Mouse (Mus musculus) kidney, postnatal 25 days (tissue): ENCODE data around the gene Dlgap5.
"Not testable (repeated sequence)": the region's sequence is repeated elsewhere in the genome, so short reads cannot be mapped to it uniquely, and the experiment has no call there.

ENCODE experiments used
- DNase-seq, 2 experiments: peaks; one replicate each; pipeline ENCODE4 v3.0.0; 2021; ENCODE audit warnings: mixed read lengths in 2 of 2

Dlgap5 gene

DNA sequence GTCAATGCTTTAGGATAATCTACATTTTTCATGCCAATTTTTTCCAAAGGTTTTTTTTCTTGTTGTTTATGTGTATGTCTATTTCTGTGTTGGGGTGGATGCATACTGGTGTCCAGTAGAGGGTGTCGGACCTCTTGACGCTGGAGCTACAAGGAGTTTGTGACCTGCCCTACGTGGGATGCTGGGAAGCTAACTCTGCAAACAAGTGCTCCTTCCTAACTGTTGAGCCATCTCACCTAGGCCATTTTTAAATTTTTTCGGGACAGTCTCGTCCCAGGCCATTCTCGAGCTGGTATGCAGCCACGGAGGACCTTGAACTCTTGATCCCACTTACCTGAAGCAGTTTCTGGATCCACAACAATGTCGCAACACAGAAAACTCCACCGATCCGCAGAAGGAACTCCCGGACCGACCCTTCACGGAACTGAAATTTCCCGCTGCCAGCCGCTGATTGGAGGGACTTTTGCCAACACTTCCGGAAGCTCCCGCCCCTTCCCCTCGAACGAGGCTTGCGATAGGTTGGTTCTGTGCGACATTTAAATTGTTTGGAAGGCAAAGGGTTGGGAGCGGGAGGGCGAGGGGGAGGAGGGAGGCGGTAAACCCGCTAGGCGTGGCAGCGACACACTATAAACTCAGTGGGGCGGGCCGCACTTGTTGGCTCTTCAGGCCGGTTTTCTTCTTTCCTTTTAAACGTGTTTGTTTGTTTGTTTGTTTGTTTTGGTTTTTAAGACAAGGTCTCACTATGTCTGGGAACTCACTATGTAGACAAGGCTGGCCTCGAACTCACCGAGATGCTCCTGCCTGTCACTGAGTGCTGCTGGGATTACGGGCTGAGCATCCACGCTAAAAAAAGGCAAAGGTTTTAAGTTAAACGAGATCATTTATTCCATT is at the start of gene Dlgap5:
Gene Dlgap5 (minus strand): TSS at position 633 of the 891 bp plus-strand sequence.
- peak; percentile 93 to 95 for DNase-seq

DNA sequence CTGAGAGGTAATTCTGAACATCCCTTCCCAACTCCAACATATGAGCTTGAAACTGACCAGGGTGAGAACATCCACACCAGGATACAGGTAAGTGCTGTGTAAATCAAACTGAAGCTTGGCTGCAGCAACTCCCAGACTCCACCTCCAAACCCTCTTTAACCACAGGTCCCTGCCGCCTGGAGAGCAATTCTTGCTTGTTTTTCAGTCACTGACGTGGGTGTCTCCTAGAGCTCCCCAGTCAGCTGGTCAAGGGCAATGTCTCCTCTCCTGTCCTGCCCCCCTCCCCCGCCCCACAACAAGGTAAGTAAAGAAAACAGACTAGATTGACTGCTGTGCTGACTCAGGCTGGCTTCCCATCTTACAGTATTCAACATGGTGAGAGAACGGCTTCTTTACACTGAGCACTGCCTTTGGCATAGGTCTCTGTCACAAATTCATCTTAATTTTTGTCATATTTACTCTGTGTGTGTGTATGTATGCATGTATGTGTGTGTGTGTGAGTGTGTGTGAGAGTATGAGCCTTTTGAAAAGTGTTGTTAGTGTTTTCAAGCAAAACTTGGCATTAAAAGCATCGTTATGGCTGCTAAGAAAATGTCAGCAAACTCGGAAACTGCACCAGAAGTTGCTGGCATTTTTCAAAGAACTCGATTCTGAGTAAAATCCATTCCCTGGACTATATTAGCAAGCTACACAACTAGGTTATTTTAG is 47.4 kb upstream of the Dlgap5 start:
- DNase-seq, result no peak

DNA sequence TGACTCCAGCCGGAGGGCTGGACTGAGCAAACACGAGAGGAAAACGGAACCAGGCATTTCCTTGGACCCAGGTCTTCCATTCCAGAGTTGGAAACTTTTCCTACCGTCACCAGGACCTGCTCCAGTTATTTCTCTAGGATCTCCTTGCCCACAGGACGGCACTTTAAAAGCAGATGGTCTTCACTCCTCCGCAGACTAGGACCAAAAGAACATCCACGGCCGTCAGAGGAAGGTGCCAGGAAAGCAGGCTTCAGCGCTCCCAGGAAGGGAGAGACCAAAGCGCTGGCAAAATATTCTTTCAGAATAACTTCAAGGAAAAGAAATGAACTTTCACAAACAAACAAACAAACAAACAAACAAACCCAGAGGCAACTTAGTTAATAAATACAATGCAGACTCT is 46.2 kb upstream of the Dlgap5 start:
- no peak for DNase-seq

DNA sequence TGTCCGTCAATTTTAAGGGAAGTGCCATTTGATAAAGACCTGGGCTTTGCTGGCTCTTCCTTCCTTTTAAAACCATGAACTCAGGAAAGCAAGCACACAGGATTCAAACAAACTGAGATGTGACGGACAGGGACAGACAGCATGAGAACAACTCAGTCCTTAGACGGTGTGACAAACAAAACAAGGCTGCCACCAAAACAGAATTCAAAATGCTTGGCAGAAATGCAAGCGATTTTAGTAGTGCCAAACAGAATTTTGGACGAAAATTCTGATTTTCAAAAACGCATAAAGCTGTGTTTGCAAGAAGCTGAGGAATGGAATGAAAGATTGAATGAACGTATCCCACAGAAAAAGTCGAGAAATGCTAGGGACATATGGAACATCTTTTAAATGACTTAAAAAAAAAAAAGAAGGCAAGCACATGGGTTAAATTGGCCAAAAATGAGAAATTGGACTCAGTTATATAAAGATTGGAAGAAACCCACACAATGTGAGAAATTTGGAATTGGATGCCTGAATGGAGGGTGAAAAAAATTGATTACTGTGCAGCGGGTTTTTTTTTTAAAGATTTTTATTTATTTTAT is 44.8 kb upstream of the Dlgap5 start:
- no peak for DNase-seq

DNA sequence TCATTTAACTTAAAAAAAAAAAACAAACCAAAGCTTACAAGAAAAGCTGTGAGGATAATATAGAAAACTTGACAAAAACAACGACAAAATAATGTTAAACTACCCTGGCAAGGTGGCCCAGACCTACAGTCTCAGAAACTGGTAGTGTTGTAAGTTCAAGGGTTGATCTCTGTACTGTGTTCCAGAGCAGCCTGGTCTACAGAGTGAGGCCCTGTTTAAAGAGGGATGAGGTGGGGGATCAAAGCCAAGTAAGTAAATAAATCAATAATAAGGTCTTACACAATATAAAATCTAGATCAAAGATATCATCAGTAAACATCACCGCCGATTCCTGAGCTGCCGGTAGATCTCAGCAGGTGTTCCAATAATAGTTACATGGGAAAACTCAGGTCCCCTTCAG is 44.2 kb upstream of the Dlgap5 start:
- DNase-seq, result no peak

DNA sequence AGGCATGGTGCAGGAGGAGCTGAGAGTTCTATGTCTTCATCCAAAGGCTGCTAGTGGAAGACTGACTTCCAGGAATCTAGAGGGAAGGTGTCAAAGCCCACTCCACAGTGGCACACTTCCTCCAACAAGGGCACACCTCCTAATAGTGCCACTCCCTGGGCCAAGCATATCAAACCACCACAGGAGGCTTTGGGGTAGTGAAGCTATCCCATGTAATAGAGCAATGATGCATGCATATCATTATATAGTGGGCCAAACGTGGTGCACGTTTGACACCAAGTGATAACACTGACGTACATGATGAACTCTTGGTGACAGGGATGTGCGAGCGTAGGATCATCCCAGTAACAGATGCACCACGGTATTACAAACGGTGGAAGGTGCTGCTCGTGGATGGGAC is 43.8 kb upstream of the Dlgap5 start:
- DNase-seq, result no peak

DNA sequence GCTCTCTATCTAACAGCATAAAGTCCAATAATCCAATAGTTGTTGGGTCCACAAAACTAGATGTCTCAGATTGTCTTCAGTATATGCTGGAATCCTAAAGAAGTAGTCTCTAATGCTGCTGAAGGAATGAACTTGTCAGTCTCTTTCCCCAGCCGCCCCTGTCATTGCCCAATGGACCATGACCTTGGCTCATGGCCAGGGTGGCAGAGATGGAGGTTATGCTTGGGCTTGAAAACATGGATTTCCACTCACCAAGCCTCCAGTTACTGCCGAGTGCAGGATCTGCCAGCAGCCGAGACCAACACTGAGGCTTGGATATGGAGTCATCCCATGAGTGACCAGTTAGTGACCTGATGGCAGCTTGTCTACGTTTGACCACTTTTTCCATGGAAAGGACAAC is 41.3 kb upstream of the Dlgap5 start:
- peak; percentile 64 to 65 for DNase-seq

DNA sequence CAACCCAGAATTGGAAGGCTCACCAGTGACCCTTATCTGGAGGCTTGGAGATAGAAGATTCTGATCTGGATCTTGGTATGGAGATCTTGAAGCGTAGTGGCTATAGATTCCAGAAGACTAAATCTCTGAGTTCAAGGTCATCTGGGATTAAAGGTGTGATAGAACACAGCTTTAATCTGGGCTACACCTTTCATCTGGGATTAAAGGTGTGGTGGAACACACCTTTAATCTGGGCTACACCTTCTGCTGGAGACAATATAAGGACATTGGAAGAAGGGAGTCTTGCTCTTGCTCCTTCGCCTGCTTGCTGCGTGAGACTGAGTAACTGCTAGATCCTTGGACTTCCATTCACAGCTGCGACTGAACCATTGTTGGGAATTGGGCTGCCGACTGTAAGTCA is 31.9 kb upstream of the Dlgap5 start, which contains the start of gene Fbxo34:
Gene Fbxo34 (plus strand): TSS at position 301 of the 400 bp plus-strand sequence.
- not testable (repeated sequence) for DNase-seq

DNA sequence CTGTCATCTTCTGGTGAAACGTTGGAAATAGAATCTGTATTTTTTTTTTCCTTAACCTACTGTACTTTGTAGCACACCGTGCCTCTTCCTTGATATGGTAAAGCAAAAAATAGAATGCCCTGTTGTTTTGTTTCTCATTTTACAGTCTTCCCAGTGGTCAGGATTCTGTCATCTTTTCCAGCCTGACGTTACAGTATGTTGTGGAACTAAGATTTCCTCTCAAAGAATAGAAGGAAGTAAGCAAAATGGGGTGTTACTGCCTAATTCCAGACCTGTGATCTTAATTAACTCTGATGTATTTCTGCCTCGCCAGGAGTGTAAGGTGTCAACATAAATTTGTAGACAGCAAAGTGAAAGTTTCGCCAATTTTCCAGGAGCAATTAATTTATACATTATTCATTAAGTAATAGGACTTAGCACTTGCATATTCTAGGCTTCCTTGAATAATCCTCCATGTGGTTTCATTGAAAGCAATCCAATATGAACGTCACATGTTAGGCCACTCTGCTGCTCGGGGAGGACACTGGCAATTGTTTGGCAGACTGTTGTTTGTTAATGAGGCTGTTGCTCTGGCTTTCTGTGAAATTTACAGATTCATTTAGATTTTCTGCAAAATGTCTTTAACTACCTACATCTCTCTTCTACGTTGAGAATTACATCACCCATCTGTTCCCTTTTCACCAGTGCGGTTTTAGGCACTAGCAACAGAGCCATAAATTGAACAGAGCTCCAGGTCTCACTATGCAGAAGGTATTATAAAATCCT is 27.3 kb upstream of the Dlgap5 start:
- no peak for DNase-seq

DNA sequence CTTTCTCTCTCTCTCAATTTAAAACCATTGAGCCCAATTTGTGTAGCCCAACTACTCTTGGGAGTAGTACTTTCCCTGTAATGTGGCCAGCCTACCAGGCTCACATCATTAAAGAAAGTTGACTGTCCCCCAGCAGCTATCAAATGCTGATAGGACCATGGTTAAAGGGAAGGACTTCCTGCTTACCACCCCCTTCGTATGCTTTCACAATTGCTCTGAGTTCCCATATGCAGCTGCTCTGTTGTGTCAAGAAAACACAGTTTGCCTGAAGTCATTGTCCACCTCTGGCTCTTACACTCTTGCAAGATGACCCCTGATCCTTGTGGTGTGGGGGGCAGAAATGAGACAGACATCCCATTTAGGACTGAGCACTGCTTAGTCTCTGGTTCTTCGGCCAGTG is 26.7 kb upstream of the Dlgap5 start:
- DNase-seq, result no peak

DNA sequence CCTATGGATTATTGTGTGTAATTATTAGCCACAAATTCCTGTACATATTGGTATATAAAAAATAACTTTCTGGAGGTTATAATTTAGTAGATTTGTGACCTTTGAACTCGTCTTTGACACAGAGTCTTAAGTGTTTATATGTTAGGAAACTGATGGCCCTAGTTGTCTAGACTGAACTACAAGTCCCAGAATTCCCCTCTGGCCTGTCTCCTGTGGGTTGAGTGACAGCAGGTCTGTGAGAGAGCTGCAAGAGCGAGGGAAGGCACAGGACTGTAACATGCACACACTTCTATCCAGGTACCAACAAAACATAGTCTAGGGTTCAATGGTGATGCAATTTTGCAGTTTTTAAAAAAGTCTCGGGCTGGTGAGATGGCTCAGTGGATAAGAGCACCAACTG is 20.7 kb upstream of the Dlgap5 start:
- DNase-seq, result no peak

DNA sequence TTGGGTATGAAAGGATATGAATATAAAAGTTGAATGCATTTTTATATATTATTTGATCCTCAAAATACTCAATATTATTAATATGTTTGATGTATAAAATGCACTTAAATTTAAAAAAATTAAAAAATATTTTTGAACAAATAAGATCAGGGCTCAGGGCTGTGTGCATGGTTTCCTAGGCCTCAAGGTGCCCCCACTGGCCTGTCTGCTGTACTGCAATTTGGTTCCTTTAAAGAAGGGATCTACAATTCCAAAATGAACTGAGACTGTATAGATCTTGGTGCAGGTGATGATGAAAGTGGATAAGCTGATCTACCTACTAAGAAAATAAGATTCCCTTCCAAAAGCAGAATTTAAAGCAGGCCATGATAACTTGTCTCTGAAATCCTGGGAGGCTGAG is 14.8 kb upstream of the Dlgap5 start:
- DNase-seq, result peak in 1 of 2 experiments; percentile 14

DNA sequence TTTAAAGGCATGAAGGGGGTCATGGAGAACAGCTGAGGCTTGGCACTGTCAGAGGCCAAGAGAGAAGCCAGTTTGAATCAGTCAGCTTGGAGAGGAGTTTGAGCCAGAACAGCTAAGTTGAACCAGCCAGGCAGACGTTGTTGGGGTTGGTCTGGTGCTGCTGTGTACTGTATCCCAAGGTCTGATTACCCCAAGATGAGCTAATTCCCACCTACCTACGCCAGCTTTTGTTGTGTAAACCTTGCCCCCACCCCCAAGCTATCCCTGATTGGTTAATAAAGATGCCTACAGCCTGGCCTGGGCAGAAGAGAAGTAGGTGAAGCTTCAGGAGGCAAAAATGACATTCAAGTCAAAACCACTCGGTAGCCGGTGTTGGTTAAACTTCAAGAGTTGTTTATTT is 4.3 kb upstream of the Dlgap5 start:
- no peak for DNase-seq

DNA sequence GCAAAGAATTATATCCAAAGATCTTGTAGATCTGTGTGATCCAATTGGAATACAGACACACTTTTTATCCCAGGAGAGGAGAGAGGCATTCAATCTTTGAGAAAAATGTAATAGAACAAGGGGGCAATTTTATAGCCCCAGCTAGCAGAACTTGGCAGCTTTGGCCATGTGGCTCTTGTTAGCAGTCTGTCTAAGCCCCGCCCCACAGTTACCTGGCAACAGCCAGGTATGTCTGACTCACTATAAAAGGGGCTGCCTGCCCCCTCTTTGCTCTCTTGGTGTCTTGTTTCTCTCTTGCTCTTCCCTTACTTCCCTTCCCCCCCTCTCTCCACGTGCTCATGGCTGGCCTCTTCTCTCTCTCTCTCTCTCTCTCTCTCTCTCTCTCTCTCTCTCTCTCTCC is 3.4 kb upstream of the Dlgap5 start:
- DNase-seq, result no peak

DNA sequence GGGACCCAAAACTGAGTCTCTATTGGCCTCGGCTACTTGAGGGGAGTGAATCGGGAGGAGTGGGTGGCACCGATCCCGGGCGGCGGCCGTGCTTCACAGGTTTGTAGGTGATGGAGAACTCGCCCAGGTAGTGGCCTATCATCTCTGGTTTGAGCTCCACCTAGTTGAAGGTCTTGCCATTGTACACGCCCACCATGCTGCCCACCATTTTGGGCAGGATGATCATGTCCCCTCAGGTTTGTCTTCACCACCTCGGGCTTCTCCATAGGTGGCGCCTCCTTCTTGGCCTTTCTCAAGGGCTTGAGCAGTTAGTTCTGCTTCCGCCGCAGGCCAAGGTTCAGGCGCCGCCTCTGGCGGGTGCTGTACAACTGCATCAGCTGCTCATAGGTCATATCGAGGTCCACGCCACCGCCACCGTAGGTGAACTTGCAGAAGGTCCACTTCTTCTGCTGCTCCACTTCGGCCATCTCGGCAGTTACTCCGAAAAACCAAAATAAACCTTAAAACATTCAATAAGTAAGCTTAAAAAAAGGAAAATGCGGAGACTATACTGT is 1.6 kb upstream of the Dlgap5 start:
- no peak for DNase-seq

DNA sequence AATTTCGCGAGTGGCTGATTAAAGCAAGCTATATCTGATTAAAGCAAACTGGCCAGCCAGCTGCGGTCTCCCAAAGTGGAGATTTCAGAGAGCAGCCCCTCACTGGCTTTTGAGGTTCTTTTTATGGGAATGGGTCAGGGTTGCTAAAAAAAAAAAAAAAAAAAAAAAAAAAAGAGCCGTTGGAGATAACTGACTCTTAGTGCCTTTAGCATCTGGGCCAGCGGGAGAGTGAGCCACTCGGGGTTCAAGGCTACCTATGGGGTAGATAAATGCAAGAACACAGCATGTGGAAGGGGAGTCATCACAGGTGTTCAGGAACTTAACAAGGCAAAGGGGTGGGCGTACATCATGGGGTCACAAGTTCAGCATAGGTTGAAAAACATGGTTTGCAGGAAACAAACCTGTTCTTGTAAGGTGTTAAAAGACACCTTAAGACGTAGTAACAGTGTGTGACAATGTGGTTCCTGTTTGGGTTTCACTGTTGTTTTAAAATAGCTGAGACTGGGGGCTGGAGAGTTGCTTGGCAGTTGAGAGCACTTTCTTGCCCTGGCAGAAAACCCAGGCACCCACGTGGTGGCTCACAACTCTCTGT is 923 bp upstream of the Dlgap5 start:
- DNase-seq, result no peak

DNA sequence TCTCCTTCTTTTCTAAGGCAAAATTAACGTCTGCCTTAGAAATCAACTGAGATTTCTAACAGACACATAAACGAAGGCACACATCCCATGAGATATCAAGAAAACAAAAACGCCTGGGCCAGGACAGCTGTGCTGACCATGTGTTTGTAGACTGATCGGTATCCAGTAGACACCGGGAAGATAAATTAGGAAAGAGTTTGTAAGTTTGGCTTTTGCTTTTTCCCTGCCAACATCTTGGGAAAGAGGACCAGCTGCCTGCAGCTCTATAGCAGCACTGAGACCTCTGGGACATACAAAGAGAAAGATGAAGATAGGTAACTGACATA is 422 bp upstream of the Dlgap5 start:
- DNase-seq, result no peak

DNA sequence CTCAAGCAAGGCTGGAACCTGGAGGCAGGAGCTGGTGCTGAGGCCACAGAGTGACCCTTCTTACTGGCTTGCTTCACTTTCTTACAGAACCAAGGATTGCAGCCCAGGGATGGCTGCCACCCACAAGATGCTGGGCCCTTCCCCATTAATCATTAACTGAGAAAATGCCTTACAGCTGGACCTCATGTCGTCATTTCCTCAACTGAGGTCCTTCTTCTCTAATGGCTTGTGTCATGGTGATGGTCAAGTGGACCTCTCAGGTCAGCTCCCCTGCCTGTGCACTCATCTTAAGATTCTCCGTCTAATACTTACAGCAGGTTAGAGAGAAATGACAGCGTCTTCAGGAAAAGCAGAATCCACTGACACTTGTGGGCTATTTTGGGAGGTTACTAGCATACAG is 861 bp downstream of the Dlgap5 start:
- no peak for DNase-seq

DNA sequence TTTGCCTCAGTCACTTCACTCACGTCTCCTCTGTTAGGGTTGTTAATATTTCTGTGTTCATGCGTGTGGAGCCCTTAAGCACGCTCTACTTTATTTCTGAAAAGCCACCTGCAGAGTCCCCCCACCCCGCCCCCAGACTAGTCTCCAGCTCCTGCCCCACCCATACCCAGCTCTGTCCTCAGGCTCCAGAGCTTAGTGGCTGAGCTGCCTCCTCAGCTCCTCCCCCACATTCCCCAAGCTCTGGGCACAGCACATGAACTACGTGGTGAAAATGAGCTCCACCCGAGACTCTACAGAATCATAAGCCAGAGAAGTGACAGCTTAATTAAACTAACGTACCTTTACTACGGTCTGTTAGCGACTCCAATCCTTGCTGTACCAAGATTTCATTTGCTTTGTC is 12.2 kb downstream of the Dlgap5 start:
- no peak for DNase-seq

DNA sequence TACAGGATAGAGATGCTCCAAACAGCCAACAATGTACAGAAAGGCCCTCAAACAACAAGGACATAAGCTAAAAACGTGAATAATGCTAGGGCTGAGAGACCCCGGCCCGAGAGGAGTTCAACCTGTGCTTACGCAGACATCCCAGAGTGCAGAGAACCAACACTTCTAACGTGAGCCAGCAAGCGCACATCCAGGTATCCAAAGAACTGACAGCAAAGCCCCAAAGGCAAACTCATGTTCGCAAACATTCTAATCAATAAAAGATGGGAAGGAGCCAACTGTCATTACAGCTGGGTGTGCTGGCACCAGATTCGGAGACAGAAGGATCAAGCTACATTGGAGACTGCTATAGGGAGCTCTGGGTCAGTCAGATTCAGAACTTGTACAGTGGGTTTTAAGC is 15.5 kb downstream of the Dlgap5 start:
- no peak for DNase-seq

DNA sequence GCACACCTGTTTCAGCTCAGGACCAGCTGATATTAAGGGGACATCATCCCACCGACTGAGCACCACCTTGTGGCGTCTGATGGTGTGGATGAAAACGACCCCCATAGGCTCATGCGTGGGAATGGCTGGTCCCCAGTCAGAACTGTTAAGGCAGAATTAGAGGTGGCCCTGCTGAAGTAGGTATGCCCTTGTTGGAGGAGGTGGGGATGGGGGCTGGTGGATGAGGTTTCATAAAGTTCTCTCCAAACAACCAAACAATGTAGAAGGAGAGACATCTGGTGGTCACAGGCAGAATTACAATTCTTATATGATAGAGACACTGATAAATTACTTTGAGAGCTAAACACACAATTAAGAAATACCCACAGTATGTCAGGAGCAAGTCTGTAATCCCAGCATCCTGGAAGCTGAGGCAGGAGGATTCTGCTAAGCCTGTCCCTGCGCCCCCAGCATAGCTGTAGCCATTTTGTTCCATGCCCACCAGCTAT is 22.0 kb downstream of the Dlgap5 start:
- DNase-seq, result peak in 1 of 2 experiments; percentile 39

DNA sequence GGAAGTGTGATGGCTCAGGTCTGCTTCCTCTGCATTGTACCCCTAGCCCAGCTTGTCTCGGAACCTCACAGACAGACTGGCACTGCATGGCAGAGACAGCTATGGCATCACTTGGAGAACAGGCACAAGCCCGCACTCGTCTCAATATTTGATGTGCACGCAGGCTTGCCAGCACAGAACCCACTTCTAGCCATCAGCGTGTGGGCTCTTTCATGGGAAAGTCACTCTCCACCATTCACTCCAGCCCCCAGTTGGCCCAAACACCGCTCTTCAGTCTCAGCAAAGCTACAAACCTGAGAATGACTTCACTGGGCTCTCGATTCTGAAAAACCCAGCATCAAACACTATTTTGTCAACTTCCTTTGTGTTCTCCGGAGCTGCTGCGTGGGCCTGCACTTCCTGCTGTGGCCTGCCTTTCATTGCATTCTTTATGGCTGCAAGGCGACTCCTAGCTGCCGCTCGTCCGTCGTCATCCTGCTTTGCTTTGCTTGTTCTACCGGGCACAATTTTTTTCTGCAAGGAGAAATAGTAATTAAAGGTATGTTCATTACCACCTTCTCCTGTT is 22.7 kb downstream of the Dlgap5 start:
- DNase-seq, result no peak
